Mouse (Mus musculus): Measurements from ENCODE around the gene Gucy2d. TPM values are rescaled to one million over a fixed set of nuclear protein-coding genes. Genes with fewer than 3 reads are reported as not detected.

Gene Gucy2d
- polyA plus RNA-seq, 2 experiments from 2014 or later, result not detected

- peak; percentile 65 for ATAC-seq
Measured at GRCm38 (mm10) chr7:98523813-98524361, 83.7 kb downstream of the Gucy2d start.

GRCm38 (mm10) chr7:98524401-98524800, 84.2 kb downstream of the Gucy2d start:
- ATAC-seq, result no peak

GRCm38 (mm10) chr7:98524869-98525699, 84.9 kb downstream of the Gucy2d start:
- no peak for ATAC-seq

Other genes with a start within 250 kb of the Gucy2d start
- gene B3gnt6, start 240.9 kb upstream of the Gucy2d start, polyA plus RNA-seq (2017; shearing (Covaris generic)), result not detected
- gene Acer3, start 119.2 kb upstream of the Gucy2d start, polyA plus RNA-seq (2017; shearing (Covaris generic)), result 10 to 100 TPM; 12.7 to 13.0 TPM
- not detected for gene Tsku, start 79.1 kb upstream of the Gucy2d start, polyA plus RNA-seq (2017; shearing (Covaris generic))
- gene Lrrc32, start 48.9 kb downstream of the Gucy2d start, polyA plus RNA-seq (2017; shearing (Covaris generic)), result 10 to 100 TPM; 57.2 to 89.2 TPM
- 10 to 100 TPM; 56.4 to 59.1 TPM for gene Emsy, start 216.4 kb downstream of the Gucy2d start, polyA plus RNA-seq (2017; shearing (Covaris generic))